Mouse (Mus musculus): Measurements from ENCODE around the gene Ppp1r12b. TPM values are rescaled to one million over a fixed set of nuclear protein-coding genes. Genes with fewer than 3 reads are reported as not detected.

Gene Ppp1r12b
- total RNA-seq, 1 experiment, result 5.4 TPM

GRCm38 (mm10) chr1:134804373-134804772 lies 151.4 kb downstream of the Ppp1r12b start:
- TF ChIP-seq HCFC1 (IDR thresholded peaks at IDR 0.05; ENCODE audit: borderline replicate concordance, insufficient read depth, low read length) (no peak), MAFK (IDR thresholded peaks at IDR 0.05; ENCODE audit: insufficient read depth, low read depth, low read length) (no peak), ZC3H11A (IDR thresholded peaks at IDR 0.05; ENCODE audit: borderline replicate concordance, low read depth, low read length) (no peak), ZNF384 (IDR thresholded peaks at IDR 0.05; ENCODE audit: low read depth, low read length) (no peak), CHD2 (IDR thresholded peaks at IDR 0.05; ENCODE audit: low read depth, low read length) (no peak)
- H3K9me3 ChIP-seq (ENCODE audit: control insufficient read depth, insufficient read depth, low read depth, low read length), result no peaks in the 10 kb centered on the region
- no peak overlapping the region for H3K9ac ChIP-seq (ENCODE audit: insufficient read depth, low read depth, low read length, poor library complexity, severe bottlenecking)
- H3K36me3 ChIP-seq (ENCODE audit: control insufficient read depth, insufficient read depth, low read length, poor library complexity, severe bottlenecking), result no peaks in the 10 kb centered on the region
- no peaks in the 10 kb centered on the region for H3K4me1 ChIP-seq (ENCODE audit: control insufficient read depth in 2 of 2, insufficient read depth in 2 of 2, low read length in 2 of 2, poor library complexity in 1 of 2)
- no peak overlapping the region for H3K27ac ChIP-seq (ENCODE audit: insufficient read depth, low read depth, low read length, poor library complexity, severe bottlenecking)
- no peak overlapping the region for H3K4me3 ChIP-seq (ENCODE audit: insufficient read depth in 1 of 2, low read depth in 1 of 2, low read length in 2 of 2, poor library complexity in 1 of 2, severe bottlenecking in 1 of 2)
- no peak for DNase-seq (ENCODE audit: low read depth, low spot score)
- in situ Hi-C loops (cut with MboI; ENCODE audit: low sequenced_read_pairs in 2 of 2, unreplicated experiment in 2 of 2), result no loop called here

- H3K4me3 ChIP-seq (ENCODE audit: insufficient read depth in 1 of 2, low read depth in 1 of 2, low read length in 2 of 2, poor library complexity in 1 of 2, severe bottlenecking in 1 of 2), result no peak overlapping the region
- TF ChIP-seq CHD2 (IDR thresholded peaks at IDR 0.05; ENCODE audit: low read depth, low read length) (no peak), ZNF384 (IDR thresholded peaks at IDR 0.05; ENCODE audit: low read depth, low read length) (no peak), HCFC1 (IDR thresholded peaks at IDR 0.05; ENCODE audit: borderline replicate concordance, insufficient read depth, low read length) (no peak), ZC3H11A (IDR thresholded peaks at IDR 0.05; ENCODE audit: borderline replicate concordance, low read depth, low read length) (no peak), MAFK (IDR thresholded peaks at IDR 0.05; ENCODE audit: insufficient read depth, low read depth, low read length) (no peak)
- DNase-seq (ENCODE audit: low read depth, low spot score), result no peak
- H3K4me1 ChIP-seq (ENCODE audit: control insufficient read depth in 2 of 2, insufficient read depth in 2 of 2, low read length in 2 of 2, poor library complexity in 1 of 2), result no peaks in the 10 kb centered on the region
- in situ Hi-C loops (cut with MboI; ENCODE audit: low sequenced_read_pairs in 2 of 2, unreplicated experiment in 2 of 2), result no loop called here
- H3K9ac ChIP-seq (ENCODE audit: insufficient read depth, low read depth, low read length, poor library complexity, severe bottlenecking), result no peak overlapping the region
- no peaks in the 10 kb centered on the region for H3K9me3 ChIP-seq (ENCODE audit: control insufficient read depth, insufficient read depth, low read depth, low read length)
- H3K27ac ChIP-seq (ENCODE audit: insufficient read depth, low read depth, low read length, poor library complexity, severe bottlenecking), result no peak overlapping the region
- H3K36me3 ChIP-seq (ENCODE audit: control insufficient read depth, insufficient read depth, low read length, poor library complexity, severe bottlenecking), result no peaks in the 10 kb centered on the region
These were observed 152.2 kb downstream of the Ppp1r12b start for GRCm38 (mm10) chr1:134803286-134804117.

- no peaks in the 10 kb centered on the region for H3K4me1 ChIP-seq (ENCODE audit: control insufficient read depth in 2 of 2, insufficient read depth in 2 of 2, low read length in 2 of 2, poor library complexity in 1 of 2)
- TF ChIP-seq HCFC1 (IDR thresholded peaks at IDR 0.05; ENCODE audit: borderline replicate concordance, insufficient read depth, low read length), result no peak
- TF ChIP-seq MAFK (IDR thresholded peaks at IDR 0.05; ENCODE audit: insufficient read depth, low read depth, low read length), result no peak
- no peak for TF ChIP-seq ZNF384 (IDR thresholded peaks at IDR 0.05; ENCODE audit: low read depth, low read length)
- no peak for TF ChIP-seq ZC3H11A (IDR thresholded peaks at IDR 0.05; ENCODE audit: borderline replicate concordance, low read depth, low read length)
- TF ChIP-seq CHD2 (IDR thresholded peaks at IDR 0.05; ENCODE audit: low read depth, low read length), result no peak
- no peaks in the 10 kb centered on the region for H3K36me3 ChIP-seq (ENCODE audit: control insufficient read depth, insufficient read depth, low read length, poor library complexity, severe bottlenecking)
- in situ Hi-C loops (cut with MboI; ENCODE audit: low sequenced_read_pairs in 2 of 2, unreplicated experiment in 2 of 2), result no loop called here
- H3K9me3 ChIP-seq (ENCODE audit: control insufficient read depth, insufficient read depth, low read depth, low read length), result no peaks in the 10 kb centered on the region
- H3K9ac ChIP-seq (ENCODE audit: insufficient read depth, low read depth, low read length, poor library complexity, severe bottlenecking), result no peak overlapping the region
- no peak overlapping the region for H3K4me3 ChIP-seq (ENCODE audit: insufficient read depth in 1 of 2, low read depth in 1 of 2, low read length in 2 of 2, poor library complexity in 1 of 2, severe bottlenecking in 1 of 2)
- no peak for DNase-seq (ENCODE audit: low read depth, low spot score)
- H3K27ac ChIP-seq (ENCODE audit: insufficient read depth, low read depth, low read length, poor library complexity, severe bottlenecking), result no peak overlapping the region
These were observed 154.0 kb downstream of the Ppp1r12b start for GRCm38 (mm10) chr1:134801758-134802157.

- Histone ChIP-seq H3K4me1 (ENCODE audit: control insufficient read depth in 2 of 2, insufficient read depth in 2 of 2, low read length in 2 of 2, poor library complexity in 1 of 2) (no peaks in the 10 kb centered on the region), H3K4me3 (ENCODE audit: insufficient read depth in 1 of 2, low read depth in 1 of 2, low read length in 2 of 2, poor library complexity in 1 of 2, severe bottlenecking in 1 of 2) (no peak overlapping the region), H3K9me3 (ENCODE audit: control insufficient read depth, insufficient read depth, low read depth, low read length) (no peaks in the 10 kb centered on the region), H3K27ac (ENCODE audit: insufficient read depth, low read depth, low read length, poor library complexity, severe bottlenecking) (no peak overlapping the region), H3K9ac (ENCODE audit: insufficient read depth, low read depth, low read length, poor library complexity, severe bottlenecking) (no peak overlapping the region), H3K36me3 (ENCODE audit: control insufficient read depth, insufficient read depth, low read length, poor library complexity, severe bottlenecking) (no peaks in the 10 kb centered on the region)
- in situ Hi-C loops (cut with MboI; ENCODE audit: low sequenced_read_pairs in 2 of 2, unreplicated experiment in 2 of 2), result no loop called here
- TF ChIP-seq CHD2 (IDR thresholded peaks at IDR 0.05; ENCODE audit: low read depth, low read length) (no peak), ZNF384 (IDR thresholded peaks at IDR 0.05; ENCODE audit: low read depth, low read length) (no peak), ZC3H11A (IDR thresholded peaks at IDR 0.05; ENCODE audit: borderline replicate concordance, low read depth, low read length) (no peak), MAFK (IDR thresholded peaks at IDR 0.05; ENCODE audit: insufficient read depth, low read depth, low read length) (no peak), HCFC1 (IDR thresholded peaks at IDR 0.05; ENCODE audit: borderline replicate concordance, insufficient read depth, low read length) (no peak)
- DNase-seq (ENCODE audit: low read depth, low spot score), result no peak
These were observed 159.2 kb downstream of the Ppp1r12b start for GRCm38 (mm10) chr1:134796536-134796935.

Measured in ES-E14 (cell line).